Mouse (Mus musculus): ENCODE measurements around the gene Trp53i11. TPM values are rescaled to one million over a fixed set of nuclear protein-coding genes. Genes with fewer than 3 reads are reported as not detected.

Trp53i11 gene
- polyA plus RNA-seq, 1 experiment from 2014 or later = 90.5 TPM

DNA sequence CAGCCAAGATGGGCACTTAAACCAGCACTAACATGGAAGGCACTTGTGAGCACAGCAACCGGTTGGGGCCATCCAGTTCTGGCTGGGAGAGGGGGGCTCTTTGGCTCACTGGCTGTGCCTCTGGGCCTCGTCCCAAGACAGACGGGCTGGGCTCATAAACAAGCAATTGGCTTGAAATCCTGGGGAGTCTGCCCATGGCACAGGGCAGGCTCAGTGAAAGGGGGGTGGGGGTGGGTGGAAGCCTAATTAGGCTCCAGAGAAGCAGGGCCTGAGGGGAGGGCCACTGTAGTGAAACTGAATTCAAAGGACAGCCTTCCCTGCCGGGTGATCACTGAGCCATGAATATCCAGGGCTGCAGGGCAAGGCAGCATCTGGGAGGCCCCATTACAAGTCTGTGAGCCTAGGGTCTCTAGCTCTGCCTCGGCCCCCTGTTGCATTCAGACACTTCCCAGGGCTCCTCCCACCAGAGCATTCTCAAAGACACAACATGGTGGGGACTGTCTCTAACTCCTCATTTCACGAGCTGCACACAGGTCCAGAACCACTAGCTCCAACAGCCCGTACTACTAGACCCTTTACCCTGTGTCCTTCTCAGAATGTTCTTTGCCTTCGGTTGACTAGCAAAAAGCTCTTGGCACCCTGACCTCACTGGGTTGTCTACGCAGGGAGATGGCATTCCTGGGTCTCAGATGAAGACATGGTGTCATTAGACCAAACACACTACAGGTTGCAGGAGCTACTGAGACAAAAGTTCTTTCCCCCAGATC lies 40.5 kb downstream of the Trp53i11 start:
- H3K4me1 ChIP-seq = peaks cover 39% of the 10 kb centered on the region
- ATAC-seq (replicated peaks) = peak; percentile 91
- H3K4me3 ChIP-seq = no peak overlapping the region
- no peaks in the 10 kb centered on the region for H3K27me3 ChIP-seq
- peak overlapping the region; percentile 90 for H3K27ac ChIP-seq (replicated peaks)
- H3K4me2 ChIP-seq (replicated peaks) = 0 out of 2 replicates have a peak overlapping the region, but pooled peaks have one; percentile 29
- whole genome bisulfite sequencing = 6% methylated on average over 9 of the region's 9 CpGs
- no peaks in the 10 kb centered on the region for H3K36me3 ChIP-seq
- no peaks in the 10 kb centered on the region for H3K9me3 ChIP-seq
- no peak overlapping the region for H3K9ac ChIP-seq (replicated peaks)

DNA sequence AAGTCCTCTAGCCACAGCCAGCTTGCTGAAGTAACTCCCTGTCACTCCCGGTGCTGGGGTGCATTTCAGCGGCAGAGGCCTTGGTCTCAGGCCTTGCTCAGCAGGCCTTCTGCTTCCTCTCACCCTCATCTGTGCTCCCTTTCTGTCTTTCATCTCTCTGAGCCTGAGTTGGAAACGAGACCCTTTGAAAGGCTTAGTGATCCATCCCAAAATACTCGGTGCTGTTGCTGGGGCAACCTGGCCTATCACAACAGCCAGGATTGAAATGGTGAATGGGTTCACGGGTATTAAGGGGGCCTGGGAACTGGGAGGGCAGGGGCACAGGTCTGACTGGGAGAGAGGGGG lies 41.1 kb downstream of the Trp53i11 start:
- peak overlapping the region; percentile 90 for H3K27ac ChIP-seq (replicated peaks)
- H3K9ac ChIP-seq (replicated peaks) = no peak overlapping the region
- no peaks in the 10 kb centered on the region for H3K27me3 ChIP-seq
- WGBS = 1% methylated on average over 5 of the region's 5 CpGs
- H3K36me3 ChIP-seq = no peaks in the 10 kb centered on the region
- no peaks in the 10 kb centered on the region for H3K9me3 ChIP-seq
- H3K4me2 ChIP-seq (replicated peaks) = no peak overlapping the region
- ATAC-seq (replicated peaks) = peak; percentile 49
- no peak overlapping the region for H3K4me3 ChIP-seq
- H3K4me1 ChIP-seq = peaks cover 39% of the 10 kb centered on the region

DNA sequence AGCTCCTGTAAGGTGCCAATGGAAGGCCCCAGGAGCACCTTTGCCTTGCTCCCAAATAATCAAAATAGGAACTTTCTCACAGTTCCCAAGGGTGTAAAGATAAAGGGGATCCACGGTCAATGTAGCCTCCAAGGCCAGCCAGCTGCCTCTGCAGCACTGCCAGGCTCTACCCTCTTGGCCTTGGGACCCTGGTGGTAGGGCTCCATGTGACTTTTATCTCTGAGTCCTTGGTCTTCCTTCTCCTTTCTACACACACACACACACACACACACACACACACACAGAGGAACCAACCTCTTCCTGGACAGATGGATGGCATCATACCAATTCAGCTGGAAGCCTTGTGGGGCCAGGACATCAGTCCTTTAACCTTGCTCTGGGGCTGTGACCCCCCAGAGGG lies 44.8 kb downstream of the Trp53i11 start:
- no peaks in the 10 kb centered on the region for H3K36me3 ChIP-seq
- ATAC-seq (replicated peaks) = no peak
- no peak overlapping the region for H3K9ac ChIP-seq (replicated peaks)
- H3K4me3 ChIP-seq = no peak overlapping the region
- no peak overlapping the region for H3K27ac ChIP-seq (replicated peaks)
- H3K9me3 ChIP-seq = no peaks in the 10 kb centered on the region
- WGBS = 58% methylated on average over 1 of the region's 1 CpGs
- no peak overlapping the region for H3K4me2 ChIP-seq (replicated peaks)
- H3K4me1 ChIP-seq = peaks cover 30% of the 10 kb centered on the region
- H3K27me3 ChIP-seq = no peaks in the 10 kb centered on the region

DNA sequence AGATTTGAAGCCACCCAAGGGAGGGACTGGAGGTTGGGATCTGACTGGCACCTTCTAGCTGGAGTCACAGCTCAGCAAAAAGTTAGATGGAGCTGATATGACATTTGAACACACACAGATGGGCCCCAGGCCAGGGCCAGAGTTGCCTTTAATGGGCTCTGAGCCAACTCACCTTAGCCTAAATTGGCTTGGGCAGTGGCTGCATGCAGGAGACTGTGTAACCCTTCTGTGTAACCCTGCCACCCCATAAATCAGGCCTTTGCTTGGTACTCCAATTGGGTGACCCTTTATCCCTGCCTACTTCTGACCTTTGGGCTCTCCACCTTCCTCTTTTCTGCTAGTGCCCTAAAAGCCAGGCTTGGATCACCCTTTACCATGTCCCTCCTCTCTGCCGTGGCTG lies 49.7 kb downstream of the Trp53i11 start:
- H3K9ac ChIP-seq (replicated peaks) = no peak overlapping the region
- WGBS = 78% methylated on average over 1 of the region's 1 CpGs
- no peak for ATAC-seq (replicated peaks)
- no peaks in the 10 kb centered on the region for H3K27me3 ChIP-seq
- H3K4me1 ChIP-seq = 0 out of 2 replicates have a peak, but pooled peaks cover 3% of the 10 kb centered on the region
- no peak overlapping the region for H3K4me2 ChIP-seq (replicated peaks)
- no peak overlapping the region for H3K27ac ChIP-seq (replicated peaks)
- H3K4me3 ChIP-seq = no peak overlapping the region
- H3K36me3 ChIP-seq = no peaks in the 10 kb centered on the region
- no peaks in the 10 kb centered on the region for H3K9me3 ChIP-seq

DNA sequence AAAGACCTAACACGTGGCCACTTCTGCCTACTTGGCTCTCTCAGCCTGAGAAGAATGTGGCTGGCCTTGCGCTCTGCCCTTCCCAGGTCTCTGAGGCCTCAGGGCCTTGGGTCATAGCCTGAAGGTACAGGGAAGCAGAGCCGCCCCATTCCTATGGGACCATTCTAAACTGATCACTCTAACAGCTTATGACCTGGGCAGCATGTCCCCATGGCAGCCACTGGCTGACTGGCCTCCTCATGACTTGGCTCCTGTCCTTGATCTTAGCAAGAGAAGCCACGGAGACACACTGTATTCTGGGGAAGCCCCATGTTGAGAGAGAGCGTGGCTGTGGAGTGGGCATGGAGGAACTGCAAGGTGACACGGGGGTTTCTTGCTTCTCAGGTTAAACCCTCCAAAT lies 51.5 kb downstream of the Trp53i11 start:
- Histone ChIP-seq H3K27ac (replicated peaks) (no peak overlapping the region), H3K36me3 (no peaks in the 10 kb centered on the region), H3K9me3 (no peaks in the 10 kb centered on the region), H3K9ac (replicated peaks) (no peak overlapping the region), H3K27me3 (no peaks in the 10 kb centered on the region), H3K4me2 (replicated peaks) (no peak overlapping the region), H3K4me1 (no peaks in the 10 kb centered on the region; the same call in 1 of the 2 replicates), H3K4me3 (no peak overlapping the region)
- WGBS = 89% methylated on average over 6 of the region's 6 CpGs
- ATAC-seq (replicated peaks) = no peak

DNA sequence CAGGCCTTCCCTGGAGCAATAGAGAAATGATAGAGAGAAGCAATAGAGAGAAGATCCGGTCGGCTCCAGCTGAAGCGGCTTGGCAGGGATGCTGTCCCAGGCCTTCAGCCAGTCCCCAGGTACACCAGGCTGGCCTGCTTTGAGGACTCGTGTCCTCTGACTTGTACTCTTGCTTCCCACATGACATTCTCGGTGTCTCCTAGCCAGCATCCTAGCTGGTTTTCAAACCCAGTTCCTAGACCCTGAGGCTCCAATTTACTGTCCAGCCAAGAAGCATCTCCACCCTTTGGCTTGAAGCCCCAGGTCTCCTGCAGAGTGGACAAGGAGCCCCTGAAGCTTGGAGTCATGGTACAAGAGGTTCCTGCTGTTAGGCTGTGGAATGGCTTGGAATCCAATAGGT lies 54.8 kb downstream of the Trp53i11 start:
- Histone ChIP-seq H3K36me3 (no peaks in the 10 kb centered on the region), H3K4me3 (no peak overlapping the region), H3K4me2 (replicated peaks) (no peak overlapping the region), H3K9me3 (no peaks in the 10 kb centered on the region), H3K27me3 (no peaks in the 10 kb centered on the region), H3K27ac (replicated peaks) (no peak overlapping the region), H3K9ac (replicated peaks) (no peak overlapping the region), H3K4me1 (peaks cover 11% of the 10 kb centered on the region; the same call in 1 of the 2 replicates)
- no peak for ATAC-seq (replicated peaks)
- 85% methylated on average over 5 of the region's 5 CpGs for WGBS

DNA sequence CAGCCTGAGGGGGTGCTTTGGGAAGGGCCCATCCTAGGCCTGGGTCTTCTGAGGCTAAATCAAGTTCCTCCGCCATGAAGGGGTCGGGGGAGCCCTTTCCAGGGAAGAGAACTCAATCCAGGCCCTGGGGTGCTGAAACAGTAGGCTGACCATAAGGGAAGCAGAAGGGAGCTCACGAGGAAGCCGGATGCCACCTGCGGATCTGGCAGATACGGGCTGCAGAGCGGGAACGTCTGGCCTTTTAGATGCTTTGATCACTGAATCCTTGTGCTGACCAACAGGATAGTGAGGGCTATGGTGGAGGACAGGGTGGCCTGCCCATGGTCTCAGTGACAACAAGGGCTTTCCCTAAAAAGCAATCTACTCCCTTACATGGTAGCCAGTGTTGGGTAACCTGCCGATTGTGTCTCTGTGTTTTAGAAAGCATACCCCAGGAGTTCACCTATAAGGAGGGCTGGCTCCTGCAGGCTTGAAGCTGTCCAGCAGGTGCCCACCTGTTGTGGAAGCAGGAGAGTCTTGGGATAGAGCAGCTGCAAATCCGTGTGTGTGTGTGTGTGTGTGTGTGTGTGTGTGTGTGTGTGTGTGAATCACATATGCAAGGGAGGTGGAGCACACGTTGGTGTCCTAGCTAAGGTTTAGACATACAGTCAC lies 56.2 kb downstream of the Trp53i11 start:
- H3K4me1 ChIP-seq = peaks cover 20% of the 10 kb centered on the region
- WGBS = 74% methylated on average over 11 of the region's 11 CpGs
- no peak overlapping the region for H3K9ac ChIP-seq (replicated peaks)

DNA sequence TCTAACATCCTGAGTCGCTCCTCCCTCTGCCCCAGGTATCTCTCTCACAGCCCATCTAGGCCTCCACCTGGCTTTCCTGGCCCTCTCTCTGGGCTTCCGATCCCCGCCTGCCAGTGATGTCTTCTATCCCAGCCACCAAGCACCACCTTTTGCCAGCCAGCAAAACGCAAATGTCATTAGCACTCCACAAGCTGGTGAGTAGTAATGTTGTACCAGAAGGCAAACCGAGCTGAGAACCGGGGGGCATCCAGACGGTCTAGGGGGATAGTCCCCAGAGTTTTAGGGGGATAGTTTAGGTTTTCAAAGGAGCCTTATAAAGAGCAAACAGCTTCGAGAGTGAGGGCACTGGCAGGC lies 56.7 kb downstream of the Trp53i11 start:
- H3K27ac ChIP-seq (replicated peaks) = no peak overlapping the region
- H3K4me3 ChIP-seq = no peak overlapping the region
- H3K4me2 ChIP-seq (replicated peaks) = no peak overlapping the region
- no peaks in the 10 kb centered on the region for H3K36me3 ChIP-seq
- H3K9me3 ChIP-seq = no peaks in the 10 kb centered on the region
- WGBS = 72% methylated on average over 8 of the region's 8 CpGs
- H3K9ac ChIP-seq (replicated peaks) = no peak overlapping the region
- H3K27me3 ChIP-seq = no peaks in the 10 kb centered on the region
- H3K4me1 ChIP-seq = peaks cover 25% of the 10 kb centered on the region
- 0 out of 2 replicates have a peak, but pooled peaks have one; percentile 27 for ATAC-seq (replicated peaks)

More for the DNA sequence above, 56.2 kb downstream of the Trp53i11 start:
- H3K9me3 ChIP-seq = no peaks in the 10 kb centered on the region
- H3K36me3 ChIP-seq = no peaks in the 10 kb centered on the region
- H3K4me2 ChIP-seq (replicated peaks) = no peak overlapping the region
- ATAC-seq (replicated peaks) = no peak
- no peak overlapping the region for H3K27ac ChIP-seq (replicated peaks)
- H3K4me3 ChIP-seq = no peak overlapping the region
- H3K27me3 ChIP-seq = no peaks in the 10 kb centered on the region

DNA sequence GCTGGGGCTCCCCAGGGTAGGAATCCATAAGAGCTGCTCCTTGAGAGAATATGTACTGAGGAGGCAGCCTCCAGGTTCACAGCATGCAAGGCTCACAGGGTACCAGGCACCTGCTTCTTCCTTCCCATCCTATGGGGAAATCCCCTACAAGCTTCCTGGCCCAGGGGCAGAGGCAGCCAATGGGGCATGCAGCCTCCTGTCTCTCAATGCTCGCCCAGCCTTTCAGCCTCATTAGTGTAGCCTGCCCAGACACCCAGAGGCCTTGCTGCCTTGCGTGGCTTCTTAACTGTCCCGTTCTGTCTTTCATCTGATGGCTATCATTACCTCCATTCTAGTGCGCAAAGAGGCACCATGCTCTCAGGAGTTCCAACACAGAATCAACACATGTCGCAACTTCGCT lies 61.7 kb downstream of the Trp53i11 start:
- no peak for ATAC-seq (replicated peaks)
- peaks cover 53% of the 10 kb centered on the region for H3K4me1 ChIP-seq
- H3K4me3 ChIP-seq = no peak overlapping the region
- no peak overlapping the region; the same call in 1 of the 2 replicates for H3K9ac ChIP-seq (replicated peaks)
- H3K9me3 ChIP-seq = no peaks in the 10 kb centered on the region
- no peaks in the 10 kb centered on the region for H3K27me3 ChIP-seq
- H3K4me2 ChIP-seq (replicated peaks) = no peak overlapping the region
- WGBS = 60% methylated on average over 6 of the region's 6 CpGs
- no peaks in the 10 kb centered on the region for H3K36me3 ChIP-seq
- peak overlapping the region; percentile 15; the same call in 1 of the 2 replicates for H3K27ac ChIP-seq (replicated peaks)

DNA sequence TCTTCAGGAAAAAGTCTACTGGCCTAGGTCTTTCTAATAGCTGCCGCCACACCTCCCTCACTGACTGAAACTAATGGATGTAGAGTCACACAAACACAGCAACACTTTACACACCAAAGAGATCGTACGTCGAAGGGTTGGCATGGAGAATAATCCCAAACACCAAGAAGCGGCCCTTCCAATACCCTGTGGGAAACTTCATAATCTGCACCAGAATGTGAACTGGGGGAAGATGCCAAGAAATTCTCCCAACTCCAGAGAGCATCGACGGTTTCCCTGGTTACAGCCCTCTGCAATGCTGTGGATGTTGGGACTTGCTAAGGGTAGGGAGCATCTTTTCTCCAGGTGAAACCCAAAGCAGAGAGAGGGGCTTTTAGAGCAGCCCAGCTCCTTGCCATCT lies 63.3 kb downstream of the Trp53i11 start:
- no peak overlapping the region for H3K4me2 ChIP-seq (replicated peaks)
- no peak overlapping the region for H3K9ac ChIP-seq (replicated peaks)
- no peaks in the 10 kb centered on the region for H3K36me3 ChIP-seq
- peaks cover 45% of the 10 kb centered on the region for H3K4me1 ChIP-seq
- no peak for ATAC-seq (replicated peaks)
- no peak overlapping the region for H3K4me3 ChIP-seq
- no peaks in the 10 kb centered on the region for H3K9me3 ChIP-seq
- 52% methylated on average over 7 of the region's 7 CpGs for WGBS
- no peaks in the 10 kb centered on the region for H3K27me3 ChIP-seq
- no peak overlapping the region for H3K27ac ChIP-seq (replicated peaks)

All from forebrain, embryonic 15.5 days (tissue).